Mouse (Mus musculus) cortical plate, adult 2 months (tissue): ENCODE results near the gene Lrrc27.

Experiments
- CTCF ChIP-seq: fragments of 200-500 bp; IDR thresholded peaks from 2 replicates; pipeline ENCODE4 v1.5.1; 2011; ENCODE audit warnings: mild to moderate bottlenecking, control low read depth, low read length; ENCODE audit not compliant: insufficient read depth; ENCODE audit errors: extremely low read depth
- POLR2A ChIP-seq: fragments of 200-500 bp; IDR thresholded peaks from 2 replicates; pipeline ENCODE4 v1.6.1; 2011; ENCODE audit warnings: mild to moderate bottlenecking, low read length, control low read depth; ENCODE audit not compliant: insufficient read depth; ENCODE audit errors: extremely low read depth

GRCm38 (mm10) chr7:139280044-139280443, 67.3 kb downstream of the Lrrc27 start:
- TF ChIP-seq CTCF (no peak), POLR2A (no peak)
